Mouse (Mus musculus): ENCODE results near the gene Armh4.
"Not testable (repeated sequence)": the region's sequence is repeated elsewhere in the genome, so short reads cannot be mapped to it uniquely, and the experiment has no call there.

Armh4 gene

GRCm38 (mm10) chr14:49782715-49783531, at the start of gene Armh4:
Gene Armh4, minus strand, starts transcription at chr14:49783383.
- peak; percentile 59 to 76 for DNase-seq (ENCODE audit: low spot score in 2 of 2)

- no peak for DNase-seq (ENCODE audit: low spot score in 2 of 2)
These were observed 46.3 kb upstream of the Armh4 start for GRCm38 (mm10) chr14:49829192-49830171.

GRCm38 (mm10) chr14:49819721-49820440, 36.7 kb upstream of the Armh4 start:
- not testable (repeated sequence) for DNase-seq (ENCODE audit: low spot score in 2 of 2)

- not testable (repeated sequence) for DNase-seq (ENCODE audit: low spot score in 2 of 2)
These were observed 35.6 kb upstream of the Armh4 start for GRCm38 (mm10) chr14:49818713-49819208.

- not testable (repeated sequence) for DNase-seq (ENCODE audit: low spot score in 2 of 2)
These were observed 29.8 kb upstream of the Armh4 start for GRCm38 (mm10) chr14:49812966-49813365.

- DNase-seq (ENCODE audit: low spot score in 2 of 2), result not testable (repeated sequence)
These were observed 21.9 kb upstream of the Armh4 start for GRCm38 (mm10) chr14:49805051-49805450.

GRCm38 (mm10) chr14:49801444-49801843, 18.3 kb upstream of the Armh4 start:
- no peak for DNase-seq (ENCODE audit: low spot score in 2 of 2)

- DNase-seq (ENCODE audit: low spot score in 2 of 2), result no peak
These were observed 10.8 kb upstream of the Armh4 start for GRCm38 (mm10) chr14:49793948-49794347.

GRCm38 (mm10) chr14:49790542-49790941, 7.4 kb upstream of the Armh4 start:
- DNase-seq (ENCODE audit: low spot score in 2 of 2), result no peak

- peak; percentile 18 to 34 for DNase-seq (ENCODE audit: low spot score in 2 of 2)
These were observed 2.6 kb upstream of the Armh4 start for GRCm38 (mm10) chr14:49785793-49786192.

GRCm38 (mm10) chr14:49783866-49784265, 683 bp upstream of the Armh4 start:
- DNase-seq (ENCODE audit: low spot score in 2 of 2), result no peak

GRCm38 (mm10) chr14:49780416-49780815, 2.8 kb downstream of the Armh4 start:
- no peak for DNase-seq (ENCODE audit: low spot score in 2 of 2)

GRCm38 (mm10) chr14:49777539-49777938, 5.6 kb downstream of the Armh4 start:
- DNase-seq (ENCODE audit: low spot score in 2 of 2), result not testable (repeated sequence)

- no peak for DNase-seq (ENCODE audit: low spot score in 2 of 2)
These were observed 11.4 kb downstream of the Armh4 start for GRCm38 (mm10) chr14:49771746-49772145.

GRCm38 (mm10) chr14:49766601-49767000, 16.6 kb downstream of the Armh4 start:
- no peak for DNase-seq (ENCODE audit: low spot score in 2 of 2)

- no peak for DNase-seq (ENCODE audit: low spot score in 2 of 2)
These were observed 27.3 kb downstream of the Armh4 start for GRCm38 (mm10) chr14:49755845-49756244.

- no peak for DNase-seq (ENCODE audit: low spot score in 2 of 2)
These were observed 30.6 kb downstream of the Armh4 start for GRCm38 (mm10) chr14:49752614-49753013.

- DNase-seq (ENCODE audit: low spot score in 2 of 2), result no peak
These were observed 37.3 kb downstream of the Armh4 start for GRCm38 (mm10) chr14:49745874-49746273.

- DNase-seq (ENCODE audit: low spot score in 2 of 2), result no peak
These were observed 39.1 kb downstream of the Armh4 start for GRCm38 (mm10) chr14:49743946-49744526.

GRCm38 (mm10) chr14:49739328-49739727, 43.9 kb downstream of the Armh4 start:
- DNase-seq (ENCODE audit: low spot score in 2 of 2), result no peak

Measured in urinary bladder, adult 18-20 months (tissue).